Mouse (Mus musculus): ENCODE data around the gene Pld1.
A peak's percentile ranks its signal among the peaks of the same experiment; 100 is the strongest.
"Not testable (repeated sequence)": the region's sequence is repeated elsewhere in the genome, so short reads cannot be mapped to it uniquely, and the experiment has no call there.

The Pld1 gene

GRCm38 (mm10) chr3:27945397-27945796 is 6.9 kb downstream of the Pld1 start:
- not testable (repeated sequence) for DNase-seq

DNA sequence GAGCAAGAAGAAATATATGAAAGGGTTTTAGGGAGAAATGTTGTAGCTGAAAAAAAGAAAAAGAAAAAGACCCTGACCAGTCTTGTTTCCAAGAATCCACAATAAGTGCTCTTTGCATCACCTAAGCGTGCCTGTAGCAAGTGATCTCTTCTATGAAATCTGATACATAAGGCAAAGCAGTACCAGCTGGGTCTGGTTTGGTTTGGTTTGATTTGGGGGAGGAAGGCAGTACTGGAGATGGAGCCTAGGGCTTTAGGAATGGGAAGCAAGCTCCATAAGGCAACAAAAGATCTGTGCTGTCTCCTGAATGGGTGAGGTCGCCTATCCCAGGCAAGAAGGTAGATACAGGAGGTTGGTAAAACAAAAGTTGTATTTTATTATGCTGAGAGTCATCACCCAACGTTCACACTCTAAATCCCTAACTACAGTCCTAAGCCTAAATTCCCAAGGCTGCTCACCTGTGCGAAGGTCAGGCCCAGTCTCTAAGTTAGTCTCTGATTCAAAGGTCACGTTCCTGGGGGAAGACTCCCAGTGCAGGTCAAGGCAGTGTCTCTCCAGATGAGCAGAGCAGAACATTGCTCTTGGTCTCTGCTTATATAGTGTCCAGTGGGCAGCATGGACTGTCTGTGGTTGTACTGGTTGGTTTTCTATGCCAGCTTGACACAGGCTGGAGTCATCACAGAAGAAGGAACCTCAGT is 10.8 kb downstream of the Pld1 start:
- no peak for DNase-seq

GRCm38 (mm10) chr3:27949873-27950250 is 11.4 kb downstream of the Pld1 start:
- no peak for DNase-seq

DNA sequence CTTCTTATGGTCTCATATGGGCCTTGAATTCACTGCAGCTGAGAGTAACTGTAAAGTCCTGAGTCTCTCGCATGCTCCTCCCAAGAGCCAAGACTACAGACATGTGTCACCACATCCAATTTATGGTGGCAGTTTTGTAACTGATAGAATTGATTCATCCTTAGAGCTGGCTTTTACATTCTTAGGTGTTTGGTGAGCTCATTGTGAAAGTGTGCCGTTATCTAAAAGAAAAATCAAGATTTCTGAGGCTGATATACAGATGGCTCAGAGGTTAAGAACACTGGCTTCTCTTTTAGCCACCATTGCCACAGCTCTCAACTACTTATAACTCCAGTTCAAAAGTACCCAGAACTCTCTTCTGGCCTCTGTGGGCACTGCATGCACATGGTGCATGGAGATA is 12.2 kb downstream of the Pld1 start:
- DNase-seq = no peak

- no peak for DNase-seq
Measured at GRCm38 (mm10) chr3:27951721-27952120, 13.2 kb downstream of the Pld1 start.

- DNase-seq = no peak
Measured at GRCm38 (mm10) chr3:27956006-27956405, 17.5 kb downstream of the Pld1 start.

GRCm38 (mm10) chr3:27959221-27959620 is 20.7 kb downstream of the Pld1 start:
- DNase-seq = no peak

GRCm38 (mm10) chr3:27961162-27961561 is 22.7 kb downstream of the Pld1 start:
- no peak for DNase-seq

DNA sequence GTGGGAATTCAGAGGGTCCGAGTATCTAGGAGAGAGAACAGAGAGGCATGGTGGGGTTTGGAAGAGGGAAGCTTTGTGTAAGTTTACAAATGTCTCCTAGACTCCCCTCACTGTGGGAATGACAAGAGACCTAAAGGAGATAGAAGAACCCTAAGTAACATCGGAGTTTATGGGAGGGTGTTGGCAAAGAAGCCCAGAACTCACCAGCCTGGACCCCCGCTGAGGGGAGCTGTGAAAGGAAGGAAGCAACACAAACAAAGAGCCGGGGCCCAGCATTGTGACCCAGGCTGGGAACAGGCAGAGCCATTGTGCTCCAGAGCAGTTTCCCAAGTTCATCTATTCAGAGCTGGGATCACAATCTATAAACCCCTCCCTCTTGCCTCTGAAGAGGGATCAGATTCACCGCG is 25.3 kb downstream of the Pld1 start:
- DNase-seq = no peak

GRCm38 (mm10) chr3:27968671-27969070 is 30.2 kb downstream of the Pld1 start:
- peak; percentile 62 for DNase-seq

DNA sequence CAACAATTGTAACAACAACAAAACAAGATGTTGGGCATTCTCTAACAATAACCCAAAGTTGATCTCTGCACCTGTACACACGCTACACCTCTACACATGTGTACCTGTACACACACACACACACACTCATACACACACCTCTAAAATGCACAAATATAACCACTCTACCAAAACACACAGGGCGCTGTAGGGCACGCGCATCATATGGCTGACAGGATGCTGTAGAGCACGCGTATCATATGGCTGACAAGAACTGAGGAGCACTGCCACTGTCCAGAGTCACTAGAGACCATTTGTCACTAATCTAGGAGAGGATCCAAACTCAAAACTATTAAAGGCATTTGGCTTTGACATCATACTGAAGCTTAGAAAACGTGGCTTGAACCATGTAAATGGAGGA is 35.4 kb downstream of the Pld1 start:
- no peak for DNase-seq

DNA sequence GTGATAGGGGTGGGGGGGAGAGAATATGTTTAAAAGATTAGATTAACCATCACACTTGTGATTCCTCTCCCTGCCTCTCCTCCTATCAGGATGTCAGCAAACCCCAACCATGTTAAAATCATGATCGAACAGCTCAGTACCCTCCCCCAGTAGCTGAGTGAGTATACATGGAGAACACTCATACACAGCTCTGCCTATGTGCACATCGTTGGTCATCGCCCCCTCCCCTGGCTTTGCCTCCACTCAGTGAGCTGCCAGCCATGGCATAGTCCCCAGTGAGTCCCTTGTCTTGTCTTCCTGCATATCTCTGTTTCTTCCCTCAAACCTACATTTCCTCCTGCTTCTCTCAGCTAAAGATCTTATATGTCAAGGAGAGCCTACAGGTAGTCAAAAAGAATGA is 36.5 kb downstream of the Pld1 start:
- no peak for DNase-seq

DNA sequence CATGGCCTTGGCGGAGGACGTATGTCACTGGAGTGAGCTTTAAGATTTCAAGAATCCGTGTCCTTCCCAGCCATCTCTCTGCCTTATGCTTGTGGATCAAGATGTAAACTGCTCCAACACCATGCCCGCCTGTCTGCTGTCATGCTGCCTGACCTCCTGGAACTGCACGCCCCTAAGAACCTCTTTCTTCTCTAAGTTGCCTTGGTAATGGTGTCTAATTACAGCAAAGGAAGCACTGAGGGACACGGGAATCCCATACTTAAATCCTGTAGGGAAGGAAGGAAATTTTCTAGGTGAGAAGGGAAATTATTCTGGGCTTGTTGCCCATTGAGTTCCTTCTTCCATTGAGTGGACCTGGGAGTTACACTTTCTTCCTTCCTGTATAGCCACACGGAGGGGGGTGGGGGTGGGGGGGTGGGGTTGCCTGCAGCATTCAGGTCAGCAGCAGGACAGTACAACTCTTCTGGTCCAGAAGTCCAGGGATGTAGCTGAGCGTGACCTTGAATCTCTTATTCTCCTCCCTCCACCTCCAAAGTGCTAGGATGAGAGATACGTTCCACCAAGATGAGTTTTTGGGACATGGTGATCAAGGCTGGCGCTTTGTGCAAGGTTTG is 38.5 kb downstream of the Pld1 start:
- no peak for DNase-seq

GRCm38 (mm10) chr3:27978030-27978723 is 39.7 kb downstream of the Pld1 start:
- DNase-seq = no peak

DNA sequence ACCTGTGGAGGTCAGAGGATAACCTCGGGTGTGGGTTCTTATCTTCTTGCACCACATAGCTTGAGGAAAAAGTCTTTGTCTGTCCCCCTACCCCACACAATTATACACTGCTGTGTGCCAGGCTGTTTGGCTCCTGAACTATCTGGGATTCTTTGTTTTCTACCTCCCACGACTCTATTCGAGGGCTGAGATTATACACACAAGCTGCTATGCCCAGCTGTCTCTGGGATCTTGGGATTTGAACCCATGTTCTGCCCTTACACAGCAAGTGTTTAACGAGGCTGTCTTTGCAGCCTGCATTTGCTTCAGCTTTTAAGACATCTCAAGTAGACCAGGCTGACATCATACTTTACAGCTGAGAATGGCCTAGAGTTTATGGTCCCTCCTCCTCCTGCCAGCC is 43.1 kb downstream of the Pld1 start:
- no peak for DNase-seq

DNA sequence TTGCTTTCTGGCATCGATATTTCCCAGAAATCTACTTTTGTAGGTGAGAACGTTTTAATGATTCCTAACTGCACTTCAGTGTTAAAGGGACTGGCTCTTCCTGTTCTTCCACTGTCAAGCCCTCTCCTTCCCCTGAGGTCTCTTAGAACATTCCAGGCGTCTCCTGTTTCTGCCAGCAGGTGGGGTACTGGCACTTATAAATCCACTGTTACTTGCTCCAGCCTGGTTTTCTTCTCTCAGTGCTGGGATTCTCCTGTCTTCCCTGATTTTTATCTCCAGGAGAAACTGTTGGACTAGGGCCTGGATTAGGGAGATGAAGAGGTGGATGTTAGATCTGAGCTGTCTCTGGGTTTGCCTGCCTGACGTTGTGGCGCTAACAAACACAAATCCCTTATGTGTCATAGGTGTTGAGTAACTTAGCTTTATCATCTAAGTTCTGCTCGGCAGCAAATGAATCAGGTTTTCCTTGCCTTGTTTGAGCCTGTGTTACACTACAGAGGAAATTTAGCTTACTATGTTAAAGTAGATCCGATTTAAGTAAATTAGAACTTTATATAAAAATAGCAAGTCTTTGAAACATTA is 44.0 kb downstream of the Pld1 start:
- DNase-seq = peak; percentile 71

- DNase-seq = no peak
Measured at GRCm38 (mm10) chr3:27983274-27983673, 44.8 kb downstream of the Pld1 start.

DNA sequence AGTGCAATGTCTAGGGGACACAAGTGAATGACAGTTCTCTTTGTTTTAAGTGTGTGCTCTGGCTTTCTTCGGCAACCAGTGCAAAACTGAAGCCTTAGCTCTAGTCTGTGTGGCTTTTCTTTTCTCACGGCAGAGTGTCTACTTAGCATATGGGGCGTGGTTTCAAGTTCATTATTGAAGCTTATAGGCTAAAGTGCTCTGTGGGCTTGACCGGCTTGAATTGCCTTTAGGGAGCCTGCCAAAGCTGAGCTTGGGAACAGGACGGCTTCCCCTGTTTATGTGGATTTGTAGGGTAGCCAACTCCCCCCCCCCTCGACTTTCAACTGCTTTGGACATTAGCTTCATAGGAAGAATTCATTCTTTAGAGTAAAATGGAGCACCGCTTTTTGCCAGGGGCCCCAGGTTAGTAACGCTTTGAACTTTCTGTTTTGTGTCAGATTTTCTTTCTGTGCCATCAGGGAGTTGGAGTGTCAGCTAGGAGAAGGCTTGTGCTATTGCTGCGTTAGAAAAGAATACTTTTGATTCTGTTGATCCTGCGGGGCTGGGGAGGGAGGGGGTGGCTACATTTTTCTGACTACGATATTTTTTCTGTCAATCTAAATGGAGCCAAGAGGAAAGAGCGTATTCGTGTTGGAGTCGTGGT is 45.6 kb downstream of the Pld1 start:
- peak; percentile 23 for DNase-seq

DNA sequence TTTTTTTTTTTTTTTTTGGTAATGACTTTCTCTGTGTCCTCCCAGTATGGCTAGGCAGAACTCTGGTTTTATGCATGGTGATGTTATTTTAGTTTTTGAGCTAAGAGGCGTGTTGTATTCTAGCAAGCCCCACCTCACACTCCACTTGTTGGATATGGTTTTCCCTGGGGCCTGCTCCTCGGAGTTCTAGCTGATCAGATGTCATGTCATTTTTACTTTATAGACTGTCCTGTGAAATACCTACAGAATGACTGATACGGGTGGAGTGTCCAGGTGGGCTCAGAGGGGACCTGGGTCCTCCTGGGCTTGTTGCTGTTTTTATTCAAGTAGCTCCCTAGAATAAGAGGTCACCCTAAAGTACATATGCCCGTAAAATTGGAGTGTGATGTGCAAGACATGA is 46.1 kb downstream of the Pld1 start:
- DNase-seq = no peak

DNA sequence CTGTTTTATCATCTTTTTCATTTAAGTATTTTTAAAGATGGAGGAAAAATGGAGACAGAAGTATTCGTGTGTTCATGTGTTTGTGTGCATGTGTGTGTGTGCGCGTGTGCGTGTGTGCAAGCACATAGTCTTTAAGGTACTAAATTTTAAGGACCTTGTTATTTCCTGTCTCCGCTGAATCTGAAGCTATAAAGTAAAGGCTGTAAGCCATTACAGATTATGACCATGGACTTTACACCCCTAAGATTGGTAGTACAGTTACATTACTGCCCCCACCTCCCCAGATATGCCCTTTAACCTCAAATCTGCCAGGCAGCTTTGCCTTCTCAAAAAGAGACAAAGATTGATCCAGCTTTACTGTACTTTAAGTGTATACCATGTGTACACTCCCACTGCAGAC is 46.8 kb downstream of the Pld1 start:
- DNase-seq = no peak

DNA sequence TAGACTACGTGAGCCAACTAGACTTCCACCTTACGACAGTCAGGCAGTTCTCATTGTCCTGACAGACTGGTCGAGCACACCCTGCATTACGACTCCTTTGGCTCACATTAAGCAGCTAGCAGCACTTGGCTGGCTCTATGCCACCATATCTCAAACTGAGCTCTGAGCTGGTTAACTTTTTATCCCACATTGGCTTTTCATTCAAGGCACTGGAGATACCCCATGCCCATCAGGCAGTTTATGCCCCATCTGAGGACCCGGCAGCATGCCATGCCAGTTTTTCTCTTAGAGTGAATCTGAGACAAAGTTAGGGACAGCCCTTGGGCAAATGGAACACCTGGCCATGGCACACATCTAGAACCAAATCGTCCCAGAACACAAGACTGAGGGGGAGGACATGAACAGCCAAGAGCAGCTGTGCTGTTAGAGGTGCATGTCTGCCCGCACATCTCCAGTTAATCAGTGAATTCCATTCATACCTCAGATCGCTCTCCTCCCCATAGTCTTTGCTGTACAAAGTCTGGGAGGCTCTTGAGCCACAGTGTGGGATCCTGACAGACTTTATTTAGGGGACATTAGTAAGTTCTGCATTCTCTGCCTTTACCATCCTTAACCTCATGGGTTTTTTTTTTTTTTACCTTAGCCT is 49.5 kb downstream of the Pld1 start:
- DNase-seq = no peak

DNA sequence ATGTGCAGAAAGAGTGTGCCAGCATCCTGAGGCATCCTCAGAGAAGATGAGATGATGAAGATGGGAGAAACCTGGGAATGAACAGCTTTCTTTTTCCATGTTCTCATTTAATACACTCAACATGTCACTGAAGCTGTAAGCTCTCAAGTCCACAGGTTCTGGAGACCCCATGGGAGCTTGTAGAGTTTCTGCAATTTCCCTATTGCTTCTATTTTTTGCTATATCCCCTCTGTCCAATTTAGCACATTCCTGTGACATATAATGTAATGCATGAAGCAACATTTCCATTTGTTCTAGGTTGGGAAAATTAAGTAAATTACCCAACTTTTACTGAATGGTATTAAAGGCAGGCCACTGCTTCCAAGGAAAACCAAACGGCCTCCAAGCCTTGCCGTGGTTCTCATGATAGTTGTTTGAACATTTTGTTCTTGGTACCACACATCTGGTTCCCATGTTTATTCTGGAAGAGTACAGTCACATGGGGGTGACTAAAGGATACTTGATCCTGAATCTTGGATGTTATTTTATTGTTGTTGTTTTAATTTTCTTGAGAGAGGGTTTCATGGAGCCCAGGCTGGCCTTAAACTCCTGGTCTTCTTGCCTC is 52.7 kb downstream of the Pld1 start:
- no peak for DNase-seq
